Mouse (Mus musculus) heart, adult 2 months (tissue): ENCODE measurements around the gene Tmem97. TPM values are rescaled to one million over a fixed set of nuclear protein-coding genes. Genes with fewer than 3 reads are reported as not detected.
A peak's percentile ranks its signal among the peaks of the same experiment; 100 is the strongest.

Experiments used
- DNase-seq, 2 experiments: peaks; one replicate each; pipeline ENCODE4 v3.0.0; 2021
- H3K27ac ChIP-seq: fragments of 200-600 bp; 2 replicates; pipeline ENCODE4 v1.8.1; 2022
- H3K27me3 ChIP-seq: fragments of 200-500 bp; 2 replicates; pipeline ENCODE4 v1.6.1; 2012; ENCODE audit warnings: mild to moderate bottlenecking, low read length, inconsistent platforms, mixed read lengths; ENCODE audit not compliant: control insufficient read depth, insufficient read depth
- H3K36me3 ChIP-seq: fragments of 200-500 bp; 2 replicates; pipeline ENCODE4 v1.6.1; 2012; ENCODE audit warnings: low read length, inconsistent platforms; ENCODE audit not compliant: control insufficient read depth, insufficient read depth
- H3K4me1 ChIP-seq: fragments of 200-500 bp; 2 replicates; pipeline ENCODE4 v1.6.1; 2011; ENCODE audit warnings: low read length; ENCODE audit not compliant: control insufficient read depth, insufficient read depth
- H3K4me3 ChIP-seq: fragments of 200-600 bp; 2 replicates; pipeline ENCODE4 v1.8.1; 2022
- H3K79me2 ChIP-seq: fragments of 200-500 bp; replicated peaks from 2 replicates; pipeline ENCODE4 v1.6.1; 2012; ENCODE audit warnings: mild to moderate bottlenecking, inconsistent platforms, low read length, moderate library complexity, mixed read lengths; ENCODE audit not compliant: control insufficient read depth, insufficient read depth
- H3K9ac ChIP-seq: fragments of 200-500 bp; 2 replicates; pipeline ENCODE4 v1.6.1; 2012; ENCODE audit warnings: low read depth, mild to moderate bottlenecking, control low read depth, inconsistent platforms, low read length, mixed read lengths
- CTCF ChIP-seq: fragments of 200-600 bp; IDR thresholded peaks from 2 replicates; pipeline ENCODE4 v1.8.1; 2022; ENCODE audit warnings: antibody characterized with exemption, mild to moderate bottlenecking, moderate library complexity
- EP300 ChIP-seq: fragments of 200-500 bp; IDR thresholded peaks from 2 replicates; pipeline ENCODE4 v1.6.1; 2011; ENCODE audit warnings: low read depth, low read length, control low read depth; ENCODE audit not compliant: insufficient read depth
- POLR2A ChIP-seq: fragments of 200-500 bp; IDR thresholded peaks from 2 replicates; pipeline ENCODE4 v1.6.1; 2011; ENCODE audit warnings: mild to moderate bottlenecking, low read depth, low read length, control low read depth; ENCODE audit not compliant: insufficient read depth
- WGBS: fragments of 180-500 bp; shearing (Covaris S2); methylation state at CpG from one replicate; pipeline ENCODE4 v1.1.7; 2018; 5-methylcytosine and 5-hydroxymethylcytosine counted together
- intact Hi-C: fragments of 180-260 bp; cut with DNase I; formaldehyde crosslinking; loops from one replicate; pipeline ENCODE4 v1.15.1; 2025
- polyA plus RNA-seq: library from polyadenylated mRNA; depleted of rRNA; stranded (reverse); fragments of >200 nt; gene quantifications from 2 replicates; pipeline ENCODE4 v1.2.3, GENCODE M21; 2012
- total RNA-seq, 2 experiments: library from RNA; stranded (reverse); gene quantifications; 2 replicates each; pipeline ENCODE4 v1.2.3; 2021

The Tmem97 gene
- total and polyA plus RNA-seq, 3 experiments = 5.2 to 6.4 (median 6.1) TPM

DNA sequence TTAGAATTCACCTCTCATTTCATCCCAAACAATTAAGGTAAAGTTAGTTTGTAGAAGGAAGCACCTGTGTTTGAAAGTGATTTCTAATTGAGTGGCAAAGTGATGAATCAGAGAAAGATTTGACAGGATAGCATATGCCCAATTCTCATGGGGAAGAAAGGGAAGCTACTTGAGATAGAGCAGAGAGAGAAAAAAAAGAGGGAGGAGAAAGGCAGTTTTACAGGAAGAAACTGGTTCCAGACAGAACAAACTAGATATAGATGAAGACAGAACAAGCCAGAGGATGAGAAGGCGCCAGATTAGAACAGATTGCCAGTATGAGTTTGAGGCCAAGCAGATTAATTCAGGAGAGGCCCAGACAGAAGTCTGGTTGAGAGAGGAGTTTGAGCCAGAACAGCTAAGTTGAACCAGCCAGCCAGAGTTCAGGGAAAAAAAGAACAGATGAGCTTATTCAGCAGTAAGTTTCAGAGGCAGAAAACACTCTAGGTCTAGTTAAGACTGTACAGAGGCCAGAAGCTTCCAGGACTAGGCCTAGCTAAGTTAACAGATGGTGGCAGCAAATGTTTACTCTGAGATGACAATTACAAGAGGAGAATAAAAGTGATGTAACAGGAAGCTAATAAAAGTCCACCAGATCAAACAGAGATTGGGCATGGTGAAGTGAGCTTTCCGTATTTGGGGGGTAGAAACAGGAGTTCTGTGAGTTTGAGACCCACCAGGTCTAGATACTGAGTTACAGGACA, 2.7 kb downstream of the Tmem97 start:
- Histone ChIP-seq H3K36me3 (no peaks in the 10 kb centered on the region), H3K4me3 (no peak overlapping the region), H3K9ac (no peak overlapping the region), H3K4me1 (no peaks in the 10 kb centered on the region), H3K27ac (no peak overlapping the region), H3K27me3 (no peaks in the 10 kb centered on the region), H3K79me2 (no peaks in the 10 kb centered on the region)
- TF ChIP-seq EP300 (no peak), POLR2A (no peak), CTCF (no peak)
- intact Hi-C loops = no loop called here
- DNase-seq = no peak
- 68% methylated on average over 2 of the region's 2 CpGs for WGBS

DNA sequence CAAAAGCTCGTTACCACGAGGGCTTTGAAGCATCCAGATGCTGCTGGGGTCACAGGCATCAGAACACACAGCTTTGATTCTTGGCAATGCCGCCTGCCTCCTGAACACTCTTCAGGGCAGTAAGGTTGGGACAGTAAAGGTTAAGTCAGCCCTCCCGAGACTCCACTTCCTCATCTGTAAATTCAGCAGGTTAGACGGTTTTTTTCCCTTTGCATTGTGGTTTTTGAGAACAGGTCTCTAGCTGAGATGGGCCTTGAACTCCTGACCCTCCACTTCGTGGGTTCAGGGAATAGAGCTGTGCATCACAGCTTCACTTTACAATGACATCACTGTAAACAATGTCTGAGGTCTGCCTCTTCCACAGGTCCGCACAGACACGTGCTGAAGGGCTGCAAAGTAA, 5.4 kb downstream of the Tmem97 start:
- Histone ChIP-seq H3K27ac (no peak overlapping the region), H3K36me3 (no peaks in the 10 kb centered on the region; the same call in 1 of the 2 replicates), H3K9ac (no peak overlapping the region), H3K4me1 (no peaks in the 10 kb centered on the region), H3K27me3 (no peaks in the 10 kb centered on the region), H3K4me3 (no peak overlapping the region), H3K79me2 (no peaks in the 10 kb centered on the region)
- TF ChIP-seq EP300 (no peak), CTCF (no peak), POLR2A (no peak)
- no peak for DNase-seq
- intact Hi-C loops = no loop called here
- 60% methylated on average over 8 of the region's 8 CpGs for WGBS

DNA sequence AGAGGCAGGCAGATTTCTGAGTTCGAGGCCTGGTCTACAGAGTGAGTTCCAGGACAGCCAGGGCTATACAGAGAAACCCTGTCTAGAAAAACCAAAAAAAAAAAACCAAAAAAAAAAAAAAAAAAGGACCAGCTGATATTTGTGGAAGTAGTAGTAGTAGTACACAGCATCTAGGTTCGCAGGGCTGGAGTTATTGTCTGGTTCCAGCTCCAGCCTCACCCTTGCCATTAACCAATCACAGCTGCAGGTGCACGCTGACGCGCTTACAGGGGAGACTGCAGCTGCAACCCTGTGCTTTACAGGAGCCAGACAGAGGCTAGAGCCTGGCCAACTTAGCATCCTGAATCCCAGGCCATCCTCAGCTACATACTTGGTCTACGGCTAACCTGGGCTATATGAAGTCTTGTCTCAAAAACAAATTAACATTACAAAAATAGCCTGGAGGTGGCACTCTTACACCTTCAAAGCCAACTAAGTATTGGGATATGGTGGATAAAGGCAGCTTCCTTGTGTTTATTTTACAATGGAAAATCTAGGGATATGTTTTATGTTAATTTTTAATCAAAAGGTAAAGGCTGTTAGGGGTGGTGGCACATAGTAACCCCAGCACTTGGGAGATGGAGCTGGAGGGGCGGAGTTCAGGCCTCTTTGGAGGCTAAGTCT, 6.0 kb downstream of the Tmem97 start:
- no peak for DNase-seq
- TF ChIP-seq CTCF = peak; percentile 34
- no peak for TF ChIP-seq EP300
- TF ChIP-seq POLR2A = no peak
- Histone ChIP-seq H3K27ac (no peak overlapping the region), H3K27me3 (no peaks in the 10 kb centered on the region), H3K9ac (no peak overlapping the region), H3K36me3 (peaks cover 3% of the 10 kb centered on the region; the same call in 1 of the 2 replicates), H3K4me3 (no peak overlapping the region), H3K79me2 (no peaks in the 10 kb centered on the region), H3K4me1 (no peaks in the 10 kb centered on the region)
- WGBS = 92% methylated on average over 7 of the region's 7 CpGs
- intact Hi-C loops = no loop called here

DNA sequence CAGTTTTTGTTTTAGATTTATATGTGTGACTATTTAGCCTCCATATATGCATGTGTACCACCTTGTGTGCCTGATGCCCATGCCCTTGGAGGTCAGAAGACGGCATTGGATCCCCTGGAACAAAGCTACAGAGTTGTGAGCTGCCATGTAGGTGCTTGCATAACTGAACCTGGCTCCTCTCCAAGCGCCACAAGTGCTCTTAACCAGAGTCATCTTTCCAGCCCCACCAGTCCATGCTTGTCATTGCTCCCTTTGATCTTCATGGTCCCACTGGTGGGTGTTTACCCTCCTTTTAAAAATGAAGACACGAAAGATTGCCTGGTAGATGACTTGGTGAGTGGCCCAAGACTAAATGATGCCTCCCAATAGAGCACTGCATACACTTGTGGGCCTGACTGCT, 10.2 kb downstream of the Tmem97 start:
- Histone ChIP-seq H3K4me3 (no peak overlapping the region), H3K4me1 (no peaks in the 10 kb centered on the region; the same call in 1 of the 2 replicates), H3K79me2 (peaks cover 4% of the 10 kb centered on the region; the same call in 1 of the 2 replicates), H3K9ac (no peak overlapping the region), H3K27ac (no peak overlapping the region), H3K36me3 (peaks cover 5% of the 10 kb centered on the region; the same call in 1 of the 2 replicates), H3K27me3 (no peaks in the 10 kb centered on the region)
- no peak for TF ChIP-seq EP300
- no peak for TF ChIP-seq POLR2A
- TF ChIP-seq CTCF = no peak
- 81% methylated on average over 3 of the region's 3 CpGs for WGBS
- intact Hi-C loops = no loop called here
- no peak for DNase-seq

DNA sequence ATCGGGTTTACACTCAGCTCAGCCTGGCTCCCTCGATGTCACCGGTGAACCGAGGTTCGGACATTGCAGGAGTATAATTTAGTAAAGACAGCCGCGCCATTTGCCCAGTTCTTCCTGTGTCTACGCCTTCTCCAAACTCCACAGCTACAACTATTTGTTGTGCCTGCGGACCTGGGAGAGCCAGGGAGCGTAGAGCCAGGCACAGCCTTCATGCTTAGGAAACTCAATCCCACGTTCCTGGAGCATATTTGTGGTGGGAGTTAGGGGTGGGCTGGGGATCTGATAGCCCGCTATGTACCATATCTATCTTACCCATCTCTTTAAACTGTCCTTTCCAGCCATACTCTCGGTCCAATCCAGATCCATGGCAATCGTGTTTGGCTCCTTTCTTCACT, 13.9 kb downstream of the Tmem97 start:
- Histone ChIP-seq H3K79me2 (peaks cover 9% of the 10 kb centered on the region; the same call in 1 of the 2 replicates), H3K27ac (peak overlapping the region; percentile 91), H3K4me3 (peak overlapping the region; percentile 75), H3K27me3 (no peaks in the 10 kb centered on the region), H3K36me3 (peaks cover 14% of the 10 kb centered on the region), H3K4me1 (peaks cover 9% of the 10 kb centered on the region), H3K9ac (peak overlapping the region; percentile 90)
- TF ChIP-seq CTCF (no peak), POLR2A (no peak), EP300 (no peak)
- no peak for DNase-seq
- intact Hi-C loops = loop anchor here (1.0 to 2.0 kb wide), 2 partner anchors 14 to 24 kb away; partner anchors contain the start of genes Poldip2, Tmem199 and Tmem97
- WGBS = 1% methylated on average over 14 of the region's 14 CpGs
